Mouse (Mus musculus) left cerebral cortex, postnatal 4 days (tissue): ENCODE results near the gene Ndufb4. TPM values are rescaled to one million over a fixed set of nuclear protein-coding genes. Genes with fewer than 3 reads are reported as not detected.

ENCODE experiments used
- DNase-seq: peaks from one replicate; pipeline ENCODE4 v3.0.0-alpha.2; 2022
- intact Hi-C: fragments of 180-260 bp; cut with DNase I; formaldehyde crosslinking; loops from one replicate; pipeline ENCODE4 v1.15.1; 2025
- total RNA-seq, 2 experiments: library from RNA; stranded (reverse); gene quantifications; 2 replicates each; pipeline ENCODE4 v1.2.3; 2021

Ndufb4 gene
- total RNA-seq, 2 experiments from 2014 or later = 64.8 to 76.0 TPM

- intact Hi-C loops = loop anchor here (5.0 kb wide), 2 partner anchors 131 to 574 kb away; no protein-coding TSS in a partner anchor
- DNase-seq = no peak
These were observed 26.6 kb upstream of the Ndufb4 start for GRCm38 (mm10) chr16:37680831-37681230.

GRCm38 (mm10) chr16:37680216-37680615, 26.0 kb upstream of the Ndufb4 start:
- DNase-seq = no peak
- intact Hi-C loops = loop anchor here (5.0 kb wide), 2 partner anchors 132 to 573 kb away; no protein-coding TSS in a partner anchor

GRCm38 (mm10) chr16:37677586-37677985, 23.3 kb upstream of the Ndufb4 start:
- intact Hi-C loops = no loop called here
- no peak for DNase-seq

GRCm38 (mm10) chr16:37676677-37677072, 22.4 kb upstream of the Ndufb4 start:
- DNase-seq = no peak
- intact Hi-C loops = no loop called here

GRCm38 (mm10) chr16:37676024-37676676, 21.9 kb upstream of the Ndufb4 start:
- intact Hi-C loops = no loop called here
- peak; percentile 78 for DNase-seq

GRCm38 (mm10) chr16:37675326-37675725, 21.1 kb upstream of the Ndufb4 start:
- intact Hi-C loops = no loop called here

GRCm38 (mm10) chr16:37670666-37671283, 16.5 kb upstream of the Ndufb4 start:
- DNase-seq = no peak
- intact Hi-C loops = no loop called here

More at GRCm38 (mm10) chr16:37675326-37675725, 21.1 kb upstream of the Ndufb4 start:
- no peak for DNase-seq

GRCm38 (mm10) chr16:37665394-37665935, 11.2 kb upstream of the Ndufb4 start:
- DNase-seq = no peak
- intact Hi-C loops = no loop called here

GRCm38 (mm10) chr16:37663643-37664459, 9.6 kb upstream of the Ndufb4 start:
- DNase-seq = no peak
- intact Hi-C loops = no loop called here

- intact Hi-C loops = no loop called here
These were observed 2.5 kb upstream of the Ndufb4 start for GRCm38 (mm10) chr16:37656796-37657195.

GRCm38 (mm10) chr16:37655756-37656347, 1.6 kb upstream of the Ndufb4 start:
- intact Hi-C loops = no loop called here

More at GRCm38 (mm10) chr16:37656796-37657195, 2.5 kb upstream of the Ndufb4 start:
- DNase-seq = no peak

GRCm38 (mm10) chr16:37654831-37655455, 690 bp upstream of the Ndufb4 start:
- intact Hi-C loops = no loop called here
- DNase-seq = no peak

More at GRCm38 (mm10) chr16:37655756-37656347, 1.6 kb upstream of the Ndufb4 start:
- no peak for DNase-seq

- intact Hi-C loops = no loop called here
- no peak for DNase-seq
These were observed 1.2 kb downstream of the Ndufb4 start for GRCm38 (mm10) chr16:37653058-37653457.

- intact Hi-C loops = no loop called here
- DNase-seq = no peak
These were observed 1.6 kb downstream of the Ndufb4 start for GRCm38 (mm10) chr16:37652654-37653053.

GRCm38 (mm10) chr16:37651467-37651866, 2.8 kb downstream of the Ndufb4 start:
- DNase-seq = no peak
- intact Hi-C loops = no loop called here

GRCm38 (mm10) chr16:37649068-37649467, 5.2 kb downstream of the Ndufb4 start:
- intact Hi-C loops = no loop called here
- DNase-seq = no peak

- intact Hi-C loops = no loop called here
- no peak for DNase-seq
These were observed 6.3 kb downstream of the Ndufb4 start for GRCm38 (mm10) chr16:37647936-37648335.

- DNase-seq = no peak
- intact Hi-C loops = no loop called here
These were observed 7.2 kb downstream of the Ndufb4 start for GRCm38 (mm10) chr16:37647067-37647466.

GRCm38 (mm10) chr16:37645799-37646198, 8.5 kb downstream of the Ndufb4 start:
- intact Hi-C loops = no loop called here

GRCm38 (mm10) chr16:37645211-37645610, 9.0 kb downstream of the Ndufb4 start:
- no peak for DNase-seq
- intact Hi-C loops = no loop called here

More at GRCm38 (mm10) chr16:37645799-37646198, 8.5 kb downstream of the Ndufb4 start:
- DNase-seq = no peak
